Mouse (Mus musculus): Measurements from ENCODE around the gene Btbd35f7. TPM values are rescaled to one million over a fixed set of nuclear protein-coding genes. Genes with fewer than 3 reads are reported as not detected.
"Not testable (repeated sequence)": the region's sequence is repeated elsewhere in the genome, so short reads cannot be mapped to it uniquely, and the experiment has no call there.

The Btbd35f7 gene
- total RNA-seq (2014; rRNA removed), result not detected in 2 replicates
- polyA plus RNA-seq (2015; fragmentation: Nextera tagmentation; extraction: Ambion mirVana), result not detected in 2 replicates

GRCm38 (mm10) chrX:5668767-5669166 lies at the start of gene Btbd35f7:
Btbd35f7 (plus strand) TSS chrX:5669067.
- H3K27me3 ChIP-seq (ENCODE audit: insufficient read depth, low read length); ATAC-seq; H3K9me3 ChIP-seq (ENCODE audit: low read length); H3K36me3 ChIP-seq (ENCODE audit: insufficient read depth, low read length); H3K27ac ChIP-seq; H3K4me2 ChIP-seq (ENCODE audit: low read depth, low read length); DNase-seq (ENCODE audit: low spot score); H3K4me3 ChIP-seq (ENCODE audit: low read length); H3K9ac ChIP-seq (replicated peaks; ENCODE audit: low read length); H3K4me1 ChIP-seq (ENCODE audit: insufficient read depth, low read length): not testable (repeated sequence)
- WGBS, result no CpG with 5 or more reads among the region's 2 CpGs

Other genes with a start within 250 kb of the Btbd35f7 start
- gene Mycs, start 199.8 kb upstream of the Btbd35f7 start, total RNA-seq (2014; rRNA removed), result not detected in 2 replicates
- 0.08 TPM in 1 of 2 replicates, not detected in the other for gene Mycs, start 199.8 kb upstream of the Btbd35f7 start, polyA plus RNA-seq (2015; fragmentation: Nextera tagmentation; extraction: Ambion mirVana)